Mouse (Mus musculus): ENCODE measurements around the gene B3gnt2. TPM values are rescaled to one million over a fixed set of nuclear protein-coding genes. Genes with fewer than 3 reads are reported as not detected.

B3gnt2 gene
- total RNA-seq, 2 experiments from 2014 or later = 52.7 to 60.0 TPM

- no peak for DNase-seq (ENCODE audit: low spot score in 2 of 2)
Measured at GRCm38 (mm10) chr11:22779821-22780551, 80.8 kb downstream of the B3gnt2 start.

- no peak for DNase-seq (ENCODE audit: low spot score in 2 of 2)
Measured at GRCm38 (mm10) chr11:22778596-22778995, 82.2 kb downstream of the B3gnt2 start.

GRCm38 (mm10) chr11:22777531-22777930 is 83.2 kb downstream of the B3gnt2 start:
- no peak for DNase-seq (ENCODE audit: low spot score in 2 of 2)

GRCm38 (mm10) chr11:22774821-22775220 is 85.9 kb downstream of the B3gnt2 start:
- DNase-seq (ENCODE audit: low spot score in 2 of 2) = no peak

GRCm38 (mm10) chr11:22766238-22766637 is 94.5 kb downstream of the B3gnt2 start:
- DNase-seq (ENCODE audit: low spot score in 2 of 2) = no peak

- no peak for DNase-seq (ENCODE audit: low spot score in 2 of 2)
Measured at GRCm38 (mm10) chr11:22765425-22765824, 95.3 kb downstream of the B3gnt2 start.

GRCm38 (mm10) chr11:22763556-22764295 is 97.0 kb downstream of the B3gnt2 start:
- no peak for DNase-seq (ENCODE audit: low spot score in 2 of 2)

GRCm38 (mm10) chr11:22763055-22763454 is 97.7 kb downstream of the B3gnt2 start:
- no peak for DNase-seq (ENCODE audit: low spot score in 2 of 2)

GRCm38 (mm10) chr11:22762236-22762927 is 98.4 kb downstream of the B3gnt2 start:
- no peak for DNase-seq (ENCODE audit: low spot score in 2 of 2)

- DNase-seq (ENCODE audit: low spot score in 2 of 2) = no peak
Measured at GRCm38 (mm10) chr11:22759783-22760182, 101.0 kb downstream of the B3gnt2 start.

GRCm38 (mm10) chr11:22756168-22756980 is 104.4 kb downstream of the B3gnt2 start:
- no peak for DNase-seq (ENCODE audit: low spot score in 2 of 2)

GRCm38 (mm10) chr11:22755180-22755579 is 105.6 kb downstream of the B3gnt2 start:
- no peak for DNase-seq (ENCODE audit: low spot score in 2 of 2)

GRCm38 (mm10) chr11:22752596-22752995 is 108.2 kb downstream of the B3gnt2 start:
- no peak for DNase-seq (ENCODE audit: low spot score in 2 of 2)

GRCm38 (mm10) chr11:22751592-22751991 is 109.2 kb downstream of the B3gnt2 start:
- no peak for DNase-seq (ENCODE audit: low spot score in 2 of 2)

- no peak for DNase-seq (ENCODE audit: low spot score in 2 of 2)
Measured at GRCm38 (mm10) chr11:22747406-22747805, 113.4 kb downstream of the B3gnt2 start.

GRCm38 (mm10) chr11:22745356-22745755 is 115.4 kb downstream of the B3gnt2 start:
- DNase-seq (ENCODE audit: low spot score in 2 of 2) = no peak

GRCm38 (mm10) chr11:22743561-22744269 is 117.0 kb downstream of the B3gnt2 start:
- DNase-seq (ENCODE audit: low spot score in 2 of 2) = no peak

GRCm38 (mm10) chr11:22741998-22742626 is 118.6 kb downstream of the B3gnt2 start:
- DNase-seq (ENCODE audit: low spot score in 2 of 2) = no peak

- no peak for DNase-seq (ENCODE audit: low spot score in 2 of 2)
Measured at GRCm38 (mm10) chr11:22741436-22741835, 119.3 kb downstream of the B3gnt2 start.
